Mouse (Mus musculus) gastrocnemius, postnatal 25 days (tissue): ENCODE measurements around the gene Adsl. TPM values are rescaled to one million over a fixed set of nuclear protein-coding genes. Genes with fewer than 3 reads are reported as not detected.
A peak's percentile ranks its signal among the peaks of the same experiment; 100 is the strongest.

ENCODE experiments used
- DNase-seq: peaks from one replicate; pipeline ENCODE4 v3.0.0; 2022
- total RNA-seq, 2 experiments: library from RNA; stranded (reverse); gene quantifications; 1 replicate in 1 of 2; 2 replicates in 1 of 2; pipeline ENCODE4 v1.2.3; 2021

The Adsl gene
- total RNA-seq, 2 experiments from 2014 or later = 146 to 183 TPM

DNA sequence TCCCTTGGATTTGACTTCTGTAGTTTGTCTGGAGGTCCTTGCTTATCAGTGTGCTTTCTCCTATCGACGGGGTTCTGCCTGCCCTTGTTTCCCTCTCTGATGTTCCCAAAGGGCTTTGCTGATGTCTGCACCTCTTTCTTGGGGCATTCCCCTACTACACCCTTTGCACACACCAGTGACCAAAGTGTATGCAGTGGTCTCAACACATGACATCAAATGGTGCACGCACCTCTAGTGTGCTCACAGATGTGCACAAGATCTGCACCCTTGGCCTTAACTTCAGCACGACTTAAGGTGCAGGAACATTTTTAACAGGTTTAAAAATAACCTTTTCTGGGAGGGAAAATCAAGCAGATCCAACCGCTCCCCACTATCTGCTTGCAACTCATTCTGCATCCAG lies 8.9 kb upstream of the Adsl start:
- DNase-seq = no peak

DNA sequence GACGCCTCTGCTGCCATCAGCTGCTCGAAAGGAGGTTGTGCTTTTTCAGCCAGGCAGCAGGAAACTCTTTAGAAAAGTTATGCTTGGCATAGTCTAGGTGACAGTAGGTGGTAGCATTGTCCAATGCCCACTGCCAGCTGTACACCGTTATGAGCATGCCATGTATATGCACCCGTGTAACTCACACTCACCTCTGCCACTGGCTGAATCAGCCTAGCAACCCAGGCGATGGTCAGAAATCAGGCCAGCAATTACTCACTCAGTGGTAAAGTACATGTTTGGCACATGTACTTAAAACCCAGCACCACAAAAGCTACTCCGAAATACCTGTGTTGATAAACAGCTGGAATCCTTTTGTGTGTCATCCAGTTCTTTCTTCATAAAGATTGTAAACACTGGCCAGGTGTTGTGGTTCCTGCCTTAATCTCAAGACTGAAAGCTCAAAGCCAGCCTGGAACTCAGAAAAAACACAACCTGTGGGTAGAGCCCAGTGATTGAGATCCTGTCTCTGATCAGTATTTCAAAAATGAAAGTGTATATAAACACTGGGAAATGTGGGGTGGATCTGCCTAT lies 6.7 kb upstream of the Adsl start:
- no peak for DNase-seq

DNA sequence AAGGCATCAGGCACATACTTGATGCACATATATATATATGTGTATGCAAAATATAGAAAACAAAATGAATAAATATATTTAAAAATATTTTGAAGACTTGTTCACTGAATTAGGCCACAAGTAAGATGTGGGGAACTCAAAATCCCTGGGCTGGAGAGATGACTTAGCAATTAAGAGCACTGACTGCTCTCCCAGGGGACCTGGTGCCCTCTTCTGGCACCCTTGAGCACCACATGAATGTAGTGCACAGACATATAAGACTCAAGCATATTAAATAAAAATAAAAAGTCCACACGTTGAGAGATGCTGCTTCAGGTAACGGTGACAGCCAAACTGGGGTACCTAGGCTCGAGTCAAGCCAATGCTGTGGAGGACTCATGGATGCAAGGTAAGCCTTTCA lies 2.4 kb upstream of the Adsl start:
- DNase-seq = no peak

DNA sequence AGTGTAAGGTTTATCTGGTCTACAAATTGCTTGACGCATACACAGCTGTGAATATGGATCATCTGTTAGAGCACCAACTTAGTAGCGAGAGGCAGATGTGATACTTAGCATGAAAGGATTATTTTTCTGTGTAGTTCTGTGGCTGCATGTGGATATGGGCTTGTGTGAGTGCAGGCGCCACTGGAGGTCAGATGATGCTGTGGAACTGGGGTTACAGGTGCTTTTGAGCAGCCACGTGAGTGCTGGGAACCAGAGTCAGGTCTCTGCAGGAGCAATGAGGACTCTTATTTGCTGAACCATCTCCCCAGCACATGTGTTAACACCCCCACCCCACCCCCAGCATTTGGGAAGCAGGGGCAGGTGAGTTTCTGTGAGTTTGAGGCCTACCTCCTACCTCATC lies 1.1 kb downstream of the Adsl start:
- no peak for DNase-seq

DNA sequence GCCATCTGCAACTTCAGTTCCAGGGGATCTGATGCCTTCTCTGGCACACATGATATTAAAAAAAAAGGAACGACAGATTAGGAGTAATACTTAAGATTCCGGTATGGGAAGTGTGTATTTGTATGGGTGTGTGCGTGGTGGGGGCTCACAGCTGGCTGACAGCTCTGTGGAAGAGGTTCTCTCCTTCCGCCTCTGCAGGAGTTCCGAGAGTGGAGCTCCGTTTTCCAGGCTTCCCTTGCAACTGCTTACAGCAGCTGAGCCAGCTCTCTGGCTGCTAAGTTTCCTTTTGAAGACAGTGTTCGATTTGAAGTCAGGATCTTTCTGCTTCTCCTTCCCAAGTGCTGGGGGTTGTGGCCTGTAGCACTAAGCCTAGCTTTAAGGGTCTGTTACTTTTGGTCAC lies 1.8 kb downstream of the Adsl start:
- DNase-seq = no peak

DNA sequence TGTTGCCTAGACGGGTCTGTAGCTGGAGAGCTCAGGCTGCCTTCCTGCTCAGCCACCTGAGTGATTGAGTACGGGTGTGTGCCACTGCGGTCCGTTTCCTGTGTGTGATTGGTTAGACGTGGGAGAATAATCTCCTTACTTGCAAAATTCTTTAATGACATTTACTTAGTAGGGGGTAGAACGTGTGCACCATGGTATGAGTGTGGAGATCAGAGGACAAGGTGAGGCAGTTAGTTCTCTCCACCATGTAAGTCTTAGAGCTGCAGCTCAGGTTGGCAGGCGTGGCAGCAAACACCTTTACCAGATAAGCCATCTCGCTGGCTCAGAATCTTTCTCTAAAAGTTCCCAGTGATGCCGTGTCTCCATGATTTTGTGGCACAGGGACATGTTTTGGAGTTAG lies 5.7 kb downstream of the Adsl start:
- peak; percentile 3 for DNase-seq

- DNase-seq = peak; percentile 2
These were observed 6.6 kb downstream of the Adsl start for GRCm38 (mm10) chr15:80954861-80955260.

- peak; percentile 39 for DNase-seq
These were observed 7.6 kb downstream of the Adsl start for GRCm38 (mm10) chr15:80955836-80956438.

DNA sequence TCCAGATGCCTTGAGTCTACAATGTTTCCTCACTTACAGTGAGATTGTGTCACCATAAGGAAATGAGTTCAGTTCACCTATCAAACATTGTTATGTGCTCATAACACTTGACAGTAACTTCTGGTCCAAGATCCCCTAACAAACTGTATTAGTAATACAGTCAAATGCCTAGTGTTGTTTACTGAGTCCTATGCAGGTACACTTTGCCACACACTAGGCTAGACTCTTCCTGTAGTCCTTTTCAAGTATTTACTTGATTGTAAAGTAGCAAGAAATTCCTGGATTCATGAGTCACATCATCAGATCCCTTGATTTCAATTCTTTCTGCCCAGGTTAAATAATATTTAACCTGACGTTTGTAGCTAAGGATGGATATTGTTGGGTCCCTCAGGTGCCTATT lies 21.1 kb downstream of the Adsl start:
- no peak for DNase-seq

GRCm38 (mm10) chr15:80974311-80974710 lies 26.0 kb downstream of the Adsl start:
- no peak for DNase-seq

DNA sequence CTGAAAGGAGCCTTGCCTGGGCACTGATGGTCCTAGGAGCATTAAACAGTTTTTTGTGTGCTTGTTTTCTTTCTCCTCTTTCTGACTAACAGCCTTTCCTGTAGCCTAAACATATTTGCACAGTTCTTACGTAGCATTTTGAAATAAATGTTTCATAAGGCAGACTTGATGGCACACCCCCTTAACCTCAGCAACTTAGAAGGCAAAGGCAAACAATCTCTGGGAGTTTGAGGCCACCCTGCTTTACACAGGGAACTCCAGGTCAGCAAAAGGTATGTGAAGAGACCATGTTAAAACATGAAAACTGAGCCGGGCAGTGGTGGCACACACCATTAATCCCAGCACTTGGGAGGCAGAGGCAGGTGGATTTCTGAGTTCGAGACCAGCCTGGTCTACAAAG lies 27.4 kb downstream of the Adsl start:
- no peak for DNase-seq

- DNase-seq = peak; percentile 79
These were observed 29.5 kb downstream of the Adsl start, which contains the start of gene Sgsm3 for GRCm38 (mm10) chr15:80977620-80978334. Gene Sgsm3 (plus strand): TSS chr15:80977765.

- no peak for DNase-seq
These were observed 31.3 kb downstream of the Adsl start for GRCm38 (mm10) chr15:80979611-80980010.

DNA sequence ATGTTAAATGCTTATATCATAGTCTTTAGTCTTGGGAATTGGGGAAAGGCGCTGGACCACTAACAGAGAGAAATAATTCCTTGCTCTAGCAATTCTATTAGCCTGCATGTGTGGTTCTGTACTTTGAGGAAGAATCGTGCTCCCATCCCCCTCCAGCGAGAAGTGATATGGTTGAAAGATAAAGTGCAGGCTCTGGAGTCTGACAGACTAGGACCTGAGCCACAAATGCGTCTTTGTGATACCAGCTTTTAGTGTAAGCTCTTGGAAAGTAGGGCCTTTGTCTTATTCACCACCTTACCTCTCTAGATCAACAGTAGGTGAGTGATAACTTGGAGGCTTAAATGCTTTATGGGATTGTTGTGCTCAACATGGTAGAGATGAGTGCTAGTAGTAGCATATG lies 32.9 kb downstream of the Adsl start:
- no peak for DNase-seq

DNA sequence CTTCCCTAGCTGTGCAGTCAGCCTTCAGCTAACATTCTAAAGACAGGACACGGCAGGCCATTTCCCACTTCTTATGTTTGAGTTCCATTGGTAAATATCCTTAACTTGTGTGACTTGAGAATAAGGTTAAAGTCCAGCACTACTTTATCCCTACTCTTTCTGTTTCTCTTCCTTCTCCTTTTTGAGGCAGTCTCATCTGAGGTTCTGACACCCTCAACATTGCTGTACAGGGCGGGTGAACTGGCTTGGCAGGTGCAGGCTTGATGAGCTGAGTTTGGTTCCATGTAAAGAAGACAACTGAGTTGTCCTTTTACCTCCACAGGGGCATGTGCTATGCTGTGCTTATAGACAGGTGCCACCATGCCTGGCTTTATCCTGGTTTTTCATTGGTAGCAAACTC lies 35.0 kb downstream of the Adsl start:
- no peak for DNase-seq

GRCm38 (mm10) chr15:80988331-80988730 lies 40.0 kb downstream of the Adsl start:
- no peak for DNase-seq

DNA sequence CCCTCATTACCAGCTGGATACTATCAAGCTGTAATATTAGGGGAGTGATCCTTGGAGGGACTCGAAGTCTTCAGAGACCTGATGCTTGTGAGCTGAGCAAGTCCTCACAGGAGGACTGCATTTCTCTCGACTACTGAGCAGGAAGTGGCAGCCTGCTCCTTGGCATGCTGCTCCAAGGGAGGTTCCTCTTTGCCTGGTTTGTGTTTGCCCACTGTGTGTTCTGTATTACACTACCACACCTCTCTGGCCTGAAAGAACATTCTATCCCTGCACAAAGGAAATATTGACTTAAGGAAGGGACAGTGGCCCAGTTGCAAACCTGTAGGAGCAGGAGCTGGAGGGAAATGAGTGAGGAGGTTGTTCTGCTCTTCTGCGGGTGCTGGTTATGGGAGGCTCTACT lies 41.4 kb downstream of the Adsl start:
- DNase-seq = no peak

DNA sequence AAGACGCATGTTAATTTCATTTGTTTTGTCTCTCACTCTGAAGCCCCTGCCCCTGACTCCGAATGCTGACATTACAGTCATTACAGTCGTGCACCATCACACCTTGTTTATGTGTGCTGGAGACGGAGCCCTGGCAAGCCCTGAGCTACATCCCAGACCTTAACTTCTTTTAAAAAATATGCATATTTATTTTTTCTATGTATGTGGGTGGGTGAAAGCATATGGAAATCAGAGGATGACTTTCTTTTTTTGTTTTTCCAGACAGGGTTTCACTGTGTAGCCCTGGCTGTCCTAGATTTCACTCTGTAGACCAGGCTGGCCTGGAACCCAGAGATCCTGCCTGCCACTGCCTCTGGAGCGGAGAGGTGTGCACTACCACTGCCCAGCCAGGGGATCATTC lies 46.7 kb downstream of the Adsl start:
- no peak for DNase-seq

DNA sequence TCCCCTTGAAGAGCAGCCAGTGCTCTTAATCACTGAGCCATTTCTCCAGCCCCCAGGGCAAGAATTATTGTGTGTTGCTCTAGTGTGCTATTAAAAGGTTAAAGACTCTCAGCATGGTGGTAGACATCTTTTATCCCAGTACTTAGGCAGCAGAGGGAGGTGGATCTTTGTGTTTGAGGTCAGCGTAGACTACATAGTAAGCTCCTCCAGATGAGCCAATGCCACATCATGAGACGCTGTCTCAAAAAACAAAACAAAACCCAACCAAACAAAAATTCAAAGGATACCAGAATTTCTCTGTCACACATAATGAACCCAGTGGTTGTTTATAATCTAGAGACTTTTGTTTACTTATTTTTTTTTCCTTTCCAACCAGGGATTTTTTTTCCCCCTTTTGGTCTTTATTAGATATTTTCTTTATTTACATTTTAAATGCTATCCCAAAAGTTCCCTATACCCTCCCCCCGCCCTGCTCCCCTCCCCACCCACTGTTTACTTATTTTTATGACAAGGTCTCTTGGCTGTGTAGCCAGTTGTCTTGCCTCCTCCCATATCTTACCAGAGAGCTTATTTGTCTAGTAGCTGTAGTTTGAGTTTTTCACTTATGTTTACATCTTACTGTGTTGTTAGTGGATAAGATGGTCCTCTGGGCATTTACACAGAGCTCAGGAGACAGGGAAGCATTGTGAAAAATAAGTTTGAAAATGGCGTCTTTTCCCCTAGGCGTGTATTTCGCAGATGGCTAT lies 48.0 kb downstream of the Adsl start:
- no peak for DNase-seq

- DNase-seq = no peak
These were observed 48.8 kb downstream of the Adsl start for GRCm38 (mm10) chr15:80997077-80997476.

DNA sequence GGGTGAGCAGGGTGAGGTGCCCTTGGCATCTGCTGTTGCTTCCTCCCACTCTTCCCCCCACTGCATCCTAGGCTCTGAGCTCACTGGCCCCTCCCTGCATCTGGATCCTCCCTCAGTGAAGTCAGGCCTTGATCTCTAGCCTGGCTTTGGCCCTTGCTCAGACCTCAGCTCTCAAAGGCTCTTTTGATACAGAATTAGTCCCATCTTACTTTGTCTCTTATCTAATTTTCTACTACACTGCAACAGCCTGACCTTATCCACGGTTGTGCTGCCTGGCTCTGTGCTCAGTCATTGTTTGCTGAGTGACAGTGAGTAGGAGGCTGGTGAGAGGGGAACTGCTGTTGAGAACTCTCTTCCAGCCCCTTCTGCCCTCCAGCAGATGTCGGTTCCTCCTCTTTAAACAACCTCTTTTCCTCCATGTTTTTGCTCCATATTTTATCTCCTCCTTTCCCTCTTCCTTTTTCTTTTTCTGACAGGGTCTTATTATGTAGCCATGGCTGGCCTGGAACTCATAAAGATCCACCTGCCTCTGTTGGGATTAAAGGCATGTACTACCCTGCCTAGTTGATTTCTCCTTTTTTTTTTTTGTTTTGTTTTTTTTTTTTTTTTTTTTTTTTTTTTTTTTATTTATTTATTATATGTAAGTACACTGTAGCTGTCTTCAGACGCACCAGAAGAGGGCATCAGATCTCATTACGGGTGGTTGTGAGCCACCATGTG lies 52.3 kb downstream of the Adsl start:
- DNase-seq = no peak

DNA sequence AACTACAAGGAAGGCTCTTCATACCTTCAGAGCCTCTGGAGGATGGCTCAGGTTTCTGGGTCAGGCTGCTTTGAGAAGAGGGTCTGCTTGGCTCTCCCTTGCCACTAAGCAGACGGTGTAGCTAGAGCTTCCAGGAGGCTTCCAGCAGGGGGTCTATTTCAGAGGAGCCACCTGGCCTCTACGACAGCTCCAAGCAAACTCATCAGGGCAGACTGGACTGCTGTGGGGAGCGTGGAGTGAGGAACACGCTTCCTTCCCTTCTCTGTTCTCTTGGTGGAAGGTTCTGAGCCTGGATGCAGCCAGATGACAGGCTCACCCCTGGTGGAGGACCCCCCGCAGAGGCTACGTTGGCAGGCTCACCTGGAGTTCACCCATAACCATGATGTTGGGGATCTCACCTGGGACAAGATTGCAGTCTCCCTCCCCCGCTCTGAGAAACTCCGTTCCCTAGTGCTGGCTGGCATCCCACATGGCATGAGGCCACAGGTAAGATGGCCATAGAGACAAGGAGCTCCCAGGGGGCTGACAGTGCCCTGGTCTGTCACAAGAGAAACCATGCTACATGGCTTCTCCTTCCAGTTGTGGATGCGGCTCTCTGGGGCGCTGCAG lies 57.9 kb downstream of the Adsl start:
- no peak for DNase-seq
